26 mouse cellular contexts compared by ENCODE assay signal in the genomic region with DNA sequence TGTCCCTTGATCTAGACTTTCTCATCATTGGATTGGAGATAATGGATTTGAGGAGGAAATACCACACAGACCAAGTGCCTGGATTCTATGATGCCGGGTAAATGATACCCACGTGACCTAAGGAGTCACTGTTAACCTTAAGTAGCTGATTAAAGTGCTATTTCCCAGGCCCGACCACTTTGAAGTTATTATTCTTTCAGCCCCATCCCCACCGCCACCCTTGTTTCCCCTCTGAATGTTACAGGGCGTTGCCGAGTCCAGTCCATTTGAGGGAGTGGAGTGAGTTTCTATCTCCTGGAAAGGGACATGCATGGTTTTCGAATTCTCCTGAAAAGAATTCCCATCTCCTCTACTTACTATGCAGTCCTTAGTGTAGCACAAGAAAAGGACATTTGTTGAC.
"Had no signal": no experiment of that assay in that cellular context is flagged by ENCODE, and none has a peak within 500 bp of the region (broad histone marks: within the 10 kb centered on the region; RNA-seq: fewer than 3 reads in every experiment).

No protein-coding gene starts in this region.

- ATAC-seq: forebrain, embryonic 16.5 days; hindbrain, embryonic 16.5 days; inflammation-experienced regulatory T-cells, adult 6 months; intestine, postnatal 0 days had no signal

- H3K9me3 ChIP-seq: heart, embryonic 13.5 days; heart, embryonic 15.5 days; hindbrain, embryonic 10.5 days; hindbrain, embryonic 12.5 days; limb, embryonic 10.5 days; limb, embryonic 12.5 days; liver, embryonic 13.5 days had no signal

- DNase-seq: gastrocnemius, adult 2 months; gastrocnemius, postnatal 10 days; gastrocnemius, postnatal 25 days; heart, adult 2 months; heart, postnatal 4 days; kidney, adult 18-20 months; kidney, adult 8-10 months; kidney, postnatal 10 days; kidney, postnatal 25 days; kidney, postnatal 4 days; liver; liver, embryonic 13.5 days had no signal

- H3K27me3 ChIP-seq: heart, embryonic 13.5 days; heart, embryonic 15.5 days; hindbrain, embryonic 12.5 days; limb, embryonic 12.5 days; liver, embryonic 13.5 days had no signal

- H3K36me3 ChIP-seq: heart, embryonic 13.5 days; heart, embryonic 15.5 days; hindbrain, embryonic 10.5 days; hindbrain, embryonic 12.5 days; limb, embryonic 10.5 days; limb, embryonic 12.5 days; liver, embryonic 13.5 days had no signal

- H3K4me3 ChIP-seq: gastrocnemius, adult 2 months; heart, adult 2 months; heart, embryonic 13.5 days; heart, embryonic 15.5 days; hindbrain, embryonic 10.5 days; hindbrain, embryonic 12.5 days; layer of hippocampus, adult 2 months; left cerebral cortex, adult 2 months; limb, embryonic 10.5 days; limb, embryonic 12.5 days; liver, embryonic 13.5 days had no signal

- H3K27ac ChIP-seq: gastrocnemius, adult 2 months; heart, adult 2 months; heart, embryonic 13.5 days; heart, embryonic 15.5 days; hindbrain, embryonic 10.5 days; hindbrain, embryonic 12.5 days; hindbrain, embryonic 14.5 days; layer of hippocampus, adult 2 months; left cerebral cortex, adult 2 months; limb, embryonic 10.5 days; limb, embryonic 12.5 days; liver, embryonic 13.5 days had no signal

- H3K4me1 ChIP-seq: heart, embryonic 13.5 days; heart, embryonic 15.5 days; hindbrain, embryonic 10.5 days; liver, embryonic 13.5 days had no signal

- H3K9ac ChIP-seq: heart, embryonic 13.5 days; heart, embryonic 15.5 days; hindbrain, embryonic 12.5 days; hindbrain, embryonic 14.5 days; limb, embryonic 12.5 days; liver, embryonic 13.5 days had no signal

- H3K4me2 ChIP-seq: heart, embryonic 11.5 days; heart, embryonic 13.5 days; heart, embryonic 15.5 days; hindbrain, embryonic 12.5 days; hindbrain, embryonic 14.5 days; limb, embryonic 12.5 days; liver, embryonic 13.5 days had no signal
